Mouse (Mus musculus): ENCODE results near the gene Gm5617.
"Not testable (repeated sequence)": the region's sequence is repeated elsewhere in the genome, so short reads cannot be mapped to it uniquely, and the experiment has no call there.

Gene Gm5617

DNA sequence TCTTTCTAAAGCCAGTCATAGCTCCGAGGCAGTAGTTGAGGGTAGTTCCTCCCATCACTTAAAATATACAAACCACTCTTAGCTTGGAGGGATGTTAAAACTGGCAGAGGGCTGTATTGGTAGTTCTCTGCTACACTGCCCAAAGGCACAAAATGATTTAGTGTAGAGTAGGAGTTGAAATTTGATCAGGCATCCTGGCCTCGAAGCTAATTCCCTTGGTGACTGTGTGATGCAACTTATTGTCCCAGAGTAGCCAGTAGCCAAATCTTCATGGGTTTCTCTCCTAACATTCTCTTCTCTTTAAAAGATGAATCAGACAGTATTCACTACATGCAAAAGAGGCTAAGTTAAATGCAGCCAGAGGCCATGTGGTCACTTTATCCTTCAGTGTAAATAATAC, 7.8 kb downstream of the Gm5617 start:
- DNase-seq: no peak

DNA sequence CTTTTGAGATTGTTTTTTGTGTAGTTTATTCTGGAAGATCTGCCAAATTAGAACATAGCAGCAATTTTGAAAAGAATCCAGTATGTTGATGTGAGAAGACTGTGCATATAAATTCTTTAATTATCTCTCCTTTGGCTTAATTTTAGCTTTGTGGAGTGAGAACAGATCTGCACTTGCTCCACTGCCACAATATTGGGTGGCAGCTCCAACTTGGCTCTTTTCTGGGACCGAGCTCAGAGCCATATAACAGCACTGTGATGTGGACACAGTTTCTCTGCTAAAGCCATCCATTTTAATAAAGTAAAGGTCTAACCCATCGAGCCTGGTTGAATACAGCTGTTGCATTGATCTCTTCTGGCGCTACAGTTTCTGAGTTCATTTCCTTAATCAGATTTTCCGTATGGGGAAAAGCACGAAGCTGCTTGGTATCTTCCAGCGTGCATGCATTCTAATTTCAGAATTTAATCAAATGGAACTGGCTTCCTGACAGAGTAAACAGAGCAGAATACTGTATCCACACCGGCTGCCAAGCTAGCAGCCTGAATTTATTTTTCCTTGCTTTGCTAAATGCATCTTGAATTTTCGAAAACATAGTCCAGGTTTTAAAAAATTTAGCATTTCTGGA, 9.6 kb downstream of the Gm5617 start:
- no peak for DNase-seq

DNA sequence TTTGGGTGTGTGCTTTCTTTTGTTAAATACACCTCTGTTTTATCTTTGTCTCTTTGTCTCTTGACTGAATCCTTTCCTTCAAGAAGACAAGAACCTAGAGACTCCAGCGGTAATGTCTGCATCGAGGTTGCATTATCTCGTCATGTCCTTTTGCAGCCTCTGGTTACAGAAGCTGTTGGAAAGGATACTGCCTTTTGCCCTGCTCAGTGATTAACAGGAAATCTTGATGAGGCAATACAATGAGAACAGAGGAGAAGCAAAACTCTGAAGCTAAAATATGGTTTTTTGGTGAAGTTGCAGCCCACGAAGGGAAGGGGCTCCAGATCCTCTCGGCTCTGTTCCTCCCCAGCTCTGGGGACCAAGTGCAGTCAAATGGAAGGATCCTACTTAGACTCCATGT, 14.9 kb downstream of the Gm5617 start:
- no peak for DNase-seq

DNA sequence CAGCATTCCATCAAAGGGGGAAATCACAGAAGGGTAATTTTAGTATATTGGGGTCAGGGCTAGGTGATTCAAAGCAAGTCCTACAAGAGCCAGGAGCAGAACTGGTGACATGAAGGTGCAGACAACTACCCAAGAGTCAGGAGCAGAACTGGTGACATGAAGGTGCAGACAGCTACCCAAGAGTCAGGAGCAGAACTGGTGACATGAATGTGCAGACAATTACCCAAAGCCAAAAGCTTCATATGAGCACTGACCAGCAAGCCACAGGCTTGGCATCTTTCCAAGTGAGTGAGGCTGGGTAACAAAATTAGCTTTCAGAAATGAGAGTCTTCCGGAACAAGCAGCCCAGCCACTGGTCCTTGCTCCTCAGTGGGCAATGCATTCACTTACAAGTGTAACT, 20.1 kb downstream of the Gm5617 start:
- peak in 1 of 2 experiments; percentile 21 for DNase-seq

DNA sequence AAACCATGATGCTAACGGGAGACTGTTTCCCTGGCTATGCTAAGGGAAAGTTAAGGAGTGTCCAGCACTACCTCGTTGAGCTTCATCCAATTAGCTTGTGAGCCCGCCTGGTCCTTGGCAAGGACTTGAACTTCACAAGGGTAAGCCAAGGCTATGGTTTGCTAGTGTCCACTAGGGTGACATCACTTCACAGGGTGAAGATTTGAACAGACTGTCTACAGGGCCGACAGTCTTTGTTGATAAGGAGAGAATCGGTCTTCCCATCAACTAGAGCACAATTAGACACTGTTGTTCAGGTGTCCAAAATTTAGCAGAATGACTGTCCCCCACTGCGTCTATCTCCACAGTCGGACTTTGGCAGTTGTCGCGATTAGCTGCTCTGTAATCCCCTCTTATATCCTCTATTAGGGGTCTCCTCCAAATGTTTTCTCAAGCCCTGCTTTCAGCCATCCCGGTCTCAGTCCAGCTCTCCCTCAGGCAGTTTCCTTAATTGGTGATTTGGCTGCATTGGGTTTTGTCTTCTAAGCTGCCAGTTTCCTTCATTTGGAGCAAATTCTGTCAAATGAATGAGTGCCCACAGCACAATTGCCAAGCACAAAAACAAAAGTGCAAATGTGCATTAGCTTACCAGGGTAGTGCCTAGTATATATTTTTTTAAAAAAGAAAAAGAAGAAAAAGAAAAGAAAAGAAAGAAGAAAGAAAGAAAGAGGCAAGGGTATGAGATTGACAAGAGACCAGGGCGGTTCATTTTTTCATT, 21.6 kb downstream of the Gm5617 start:
- no peak for DNase-seq

DNA sequence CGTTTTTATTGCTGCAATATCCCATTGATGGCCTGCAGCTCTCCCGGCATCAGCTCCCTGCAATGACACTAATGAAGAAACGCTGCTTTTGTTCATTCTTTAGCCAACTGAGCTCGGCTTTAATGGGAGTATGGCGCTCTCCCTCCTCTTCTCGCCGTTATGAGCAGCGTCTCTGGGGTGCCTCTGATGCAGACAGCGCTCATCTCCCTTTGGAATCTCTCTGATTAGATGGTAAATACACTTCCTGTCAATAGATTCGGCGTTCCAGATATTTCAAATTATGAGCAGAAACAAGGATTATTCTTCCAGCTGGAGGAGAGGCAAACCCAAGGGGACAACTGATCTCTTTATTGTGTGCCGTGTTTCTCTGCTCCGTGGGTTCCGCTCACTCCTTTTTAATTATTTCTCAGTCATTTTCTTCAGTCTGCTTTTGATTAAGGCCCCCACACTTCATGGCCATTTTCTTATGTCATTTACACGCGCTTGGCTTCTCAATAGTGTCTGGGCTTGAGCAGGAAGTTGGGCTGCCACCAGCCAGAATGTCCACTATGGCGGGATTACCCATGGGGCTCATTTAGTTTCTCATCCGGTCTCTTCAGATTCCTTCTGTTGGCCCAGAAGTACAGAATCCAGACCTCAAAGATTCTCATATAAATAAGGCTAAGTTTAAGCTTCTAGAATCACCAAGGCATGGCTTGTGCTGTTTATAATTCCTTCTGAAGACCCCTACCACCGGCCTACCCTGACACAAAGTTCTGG, 22.3 kb downstream of the Gm5617 start:
- DNase-seq: no peak

DNA sequence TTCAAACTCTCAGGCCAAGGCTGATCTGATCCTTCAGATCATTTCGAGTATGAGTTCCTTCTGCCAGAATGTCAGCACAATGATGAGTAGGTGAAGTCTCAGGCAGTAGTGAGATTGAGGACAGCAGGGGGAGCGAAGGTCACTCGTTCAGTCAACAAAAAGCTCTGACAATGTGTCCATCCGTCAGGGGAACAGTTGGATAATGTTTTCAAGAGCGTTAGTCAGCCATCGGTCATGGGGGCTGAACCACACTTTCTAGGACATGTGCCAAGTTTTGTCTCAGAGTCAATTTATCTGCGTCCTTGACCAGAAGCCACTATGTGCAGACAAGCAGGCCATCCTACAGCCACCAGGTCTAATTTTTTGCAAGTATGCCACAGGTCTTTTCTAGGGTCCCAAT, 25.2 kb downstream of the Gm5617 start:
- DNase-seq: not testable (repeated sequence)

DNA sequence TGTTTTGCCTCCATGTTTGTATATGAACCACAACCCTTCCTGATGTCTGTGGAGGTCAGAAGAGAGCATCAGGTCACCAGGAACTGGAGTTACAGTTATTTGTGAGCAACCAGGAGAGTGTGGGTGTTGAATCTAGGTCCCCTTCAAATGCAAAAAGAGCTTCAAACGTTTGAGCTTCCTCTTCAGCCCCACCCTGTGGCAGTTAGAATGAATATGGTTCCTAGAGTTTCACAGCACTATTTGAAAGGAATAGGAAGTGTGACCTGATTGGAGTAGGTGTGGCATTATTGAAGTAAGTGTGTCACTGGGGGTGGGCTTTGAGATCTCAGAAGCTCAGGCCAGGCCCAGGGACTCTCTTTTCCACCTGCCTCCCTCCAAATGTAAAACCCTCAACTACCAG, 30.3 kb downstream of the Gm5617 start:
- DNase-seq: no peak

DNA sequence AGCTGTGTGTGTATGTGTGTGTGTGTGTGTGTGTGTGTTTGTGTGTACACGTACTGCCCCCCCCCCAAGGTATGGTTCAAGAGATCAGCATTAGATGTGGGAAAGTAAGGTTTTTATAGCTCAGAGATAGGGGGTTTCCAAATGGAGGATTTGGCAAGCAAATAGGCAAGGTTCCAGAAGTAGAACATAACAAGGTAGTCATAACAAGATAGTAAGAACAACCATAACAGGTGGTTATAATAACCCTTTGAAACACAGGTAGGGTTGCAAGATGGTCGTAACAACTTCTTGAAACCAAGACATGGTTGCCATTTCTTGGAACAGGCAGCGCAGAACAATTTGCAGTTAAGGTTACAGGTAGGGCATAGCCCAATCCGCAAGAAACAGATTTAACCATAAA, 31.3 kb downstream of the Gm5617 start:
- DNase-seq: no peak

DNA sequence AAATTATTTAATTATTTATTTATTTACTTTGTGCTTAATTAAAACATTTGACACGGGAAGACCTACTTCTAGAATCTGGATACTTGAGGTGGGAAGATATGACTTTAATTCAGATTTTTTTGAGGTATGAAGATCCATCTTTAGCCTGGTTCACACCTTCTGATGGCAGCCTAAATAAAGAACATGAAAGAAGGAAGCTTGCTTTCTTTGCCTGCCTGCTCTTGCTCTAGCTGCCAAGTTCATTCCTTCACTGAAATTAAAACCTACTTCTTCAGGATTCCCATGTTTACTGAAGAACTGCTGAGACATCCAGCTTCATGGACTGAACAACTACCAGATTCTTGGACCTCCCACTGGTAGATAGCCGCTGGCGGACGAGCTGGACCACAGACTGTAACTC, 36.1 kb downstream of the Gm5617 start:
- no peak for DNase-seq

DNA sequence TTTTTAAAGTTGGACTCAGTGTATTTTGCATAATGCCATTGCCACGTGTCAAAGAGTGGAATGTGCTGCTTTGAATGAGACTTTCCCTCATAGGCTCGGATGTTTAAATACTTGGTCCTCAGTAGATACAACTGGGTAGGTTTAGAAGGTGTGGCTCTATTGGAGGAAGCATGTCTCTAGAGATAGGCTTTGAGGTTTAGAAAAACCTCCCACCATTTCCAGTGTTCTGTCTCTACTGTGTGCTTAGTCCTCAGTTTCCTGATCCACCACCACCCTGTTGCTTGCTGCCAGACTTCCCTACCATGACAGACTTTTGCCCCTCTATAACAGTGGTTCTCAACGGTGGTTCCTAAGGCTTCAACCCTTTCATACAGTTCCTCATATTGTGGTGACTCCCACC, 37.0 kb downstream of the Gm5617 start:
- DNase-seq: no peak

DNA sequence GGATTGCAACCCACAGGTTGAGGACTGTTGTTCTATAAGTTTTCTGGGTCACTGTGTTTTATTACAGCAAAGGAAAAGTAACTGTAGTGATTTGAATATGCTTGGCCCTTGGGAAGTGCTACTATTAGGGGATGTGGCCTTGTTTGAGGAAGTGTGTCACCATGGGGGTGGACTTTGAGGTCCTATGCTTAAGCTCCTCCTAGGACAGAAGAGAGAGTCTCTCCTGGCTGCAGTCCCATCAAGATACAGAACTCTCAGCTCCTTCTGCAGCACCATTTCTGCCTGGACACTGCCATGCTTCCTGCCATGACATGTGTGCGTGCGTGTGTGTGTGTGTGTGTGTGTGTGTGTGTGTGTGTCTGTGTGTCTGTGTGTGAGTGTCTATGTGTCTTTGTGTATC, 37.5 kb downstream of the Gm5617 start:
- DNase-seq: no peak

DNA sequence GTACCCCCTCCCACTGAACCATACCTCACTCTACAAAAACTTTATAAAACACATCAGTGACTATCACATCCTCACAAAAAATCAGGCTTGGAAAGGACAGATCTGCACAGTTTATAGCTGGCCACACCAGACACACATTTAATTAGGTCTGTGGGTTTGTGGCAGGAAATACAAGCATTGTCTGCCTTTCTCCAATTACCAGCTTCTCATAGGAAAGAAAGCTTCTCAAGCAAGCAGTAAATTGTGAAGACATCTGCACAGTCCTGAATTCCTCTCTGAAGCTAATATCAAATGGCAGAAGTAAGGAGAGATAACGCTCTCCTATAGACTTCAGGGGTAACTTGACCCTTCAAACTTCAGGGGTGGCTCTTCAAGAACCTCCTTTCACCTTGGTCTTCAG, 41.2 kb downstream of the Gm5617 start:
- no peak for DNase-seq

DNA sequence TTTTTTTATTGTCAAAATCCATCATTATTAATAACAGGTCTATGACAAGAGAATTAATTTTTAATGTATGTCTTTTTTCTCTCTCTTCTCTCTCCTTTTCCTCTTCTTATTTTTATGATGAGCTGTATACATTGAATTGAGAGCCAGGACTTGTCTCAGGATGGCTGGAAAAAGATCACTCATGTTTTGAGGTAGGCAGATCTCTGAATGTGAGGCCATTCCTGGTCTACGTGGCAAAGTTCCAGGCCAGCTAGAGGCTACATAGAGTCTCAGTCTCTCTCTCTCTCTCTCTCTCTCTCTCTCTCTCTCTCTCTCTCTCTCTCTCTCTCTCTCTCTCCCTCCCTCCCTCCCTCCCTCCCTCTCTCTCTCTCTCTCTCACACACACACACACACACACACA, 42.4 kb downstream of the Gm5617 start:
- DNase-seq: not testable (repeated sequence)

DNA sequence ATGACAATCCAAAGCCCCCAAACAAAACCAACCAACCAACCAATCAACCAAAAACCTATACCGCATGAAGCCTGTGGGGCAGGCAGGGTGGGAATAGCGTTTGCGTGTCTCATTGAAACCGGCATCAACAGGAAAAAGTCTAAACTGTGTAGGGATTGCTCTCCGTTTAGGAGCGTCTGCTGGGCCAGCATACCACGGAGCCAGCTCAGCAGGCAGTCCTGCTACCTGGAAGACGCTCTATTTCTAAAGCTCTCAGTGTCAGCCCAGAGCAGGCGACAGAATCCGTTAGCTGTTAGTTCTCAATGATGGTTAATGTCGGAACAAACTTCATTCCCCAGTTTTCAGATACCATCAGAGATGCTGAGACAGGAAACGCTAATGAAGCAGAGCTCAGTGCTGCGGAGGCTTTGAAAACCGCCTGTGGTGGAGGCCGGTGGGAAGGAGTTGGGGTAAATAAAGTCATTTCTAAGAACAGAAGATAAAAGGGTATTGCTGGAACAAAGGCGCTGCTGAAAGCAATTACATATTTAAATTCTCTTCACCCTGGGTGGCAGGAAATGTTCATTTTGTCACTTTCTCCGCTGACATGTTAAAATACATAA, 42.9 kb downstream of the Gm5617 start:
- no peak for DNase-seq

DNA sequence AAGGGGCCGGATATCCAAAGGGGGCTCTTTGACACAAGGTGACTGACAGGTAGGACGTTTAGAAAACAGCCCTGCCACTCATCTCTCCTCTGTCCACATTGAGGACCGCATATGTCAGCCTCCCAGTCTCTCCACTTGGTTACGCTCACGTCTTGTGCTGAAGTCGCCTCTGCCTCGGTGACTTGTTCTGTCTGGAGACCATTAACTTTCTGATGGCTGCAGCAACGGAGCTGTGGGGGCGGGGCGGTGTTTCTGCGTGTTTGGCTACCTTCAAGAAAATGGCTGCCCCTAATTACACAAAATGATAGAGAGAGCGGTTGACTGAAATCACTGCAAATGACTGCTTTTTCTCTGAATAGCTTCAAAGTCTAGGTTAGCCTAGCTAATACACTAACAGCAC, 43.4 kb downstream of the Gm5617 start:
- no peak for DNase-seq

Data from lung, adult 18-20 months (tissue).